Mouse (Mus musculus) ovary, adult 10 weeks (tissue): ENCODE measurements around the gene Camkk2. TPM values are rescaled to one million over a fixed set of nuclear protein-coding genes. Genes with fewer than 3 reads are reported as not detected.

Experiments
- polyA plus RNA-seq: library from polyadenylated mRNA; stranded (reverse); fragments of 350-450 nt; fragmentation: Illumina TruSeq; extraction: RNeasy Lipid Tissue Mini Kit (QIAGEN cat#74804); gene quantifications from one replicate; pipeline ENCODE4 v1.2.3, GENCODE M21; 2014

Camkk2 gene
- polyA plus RNA-seq = 17.6 TPM

DNA sequence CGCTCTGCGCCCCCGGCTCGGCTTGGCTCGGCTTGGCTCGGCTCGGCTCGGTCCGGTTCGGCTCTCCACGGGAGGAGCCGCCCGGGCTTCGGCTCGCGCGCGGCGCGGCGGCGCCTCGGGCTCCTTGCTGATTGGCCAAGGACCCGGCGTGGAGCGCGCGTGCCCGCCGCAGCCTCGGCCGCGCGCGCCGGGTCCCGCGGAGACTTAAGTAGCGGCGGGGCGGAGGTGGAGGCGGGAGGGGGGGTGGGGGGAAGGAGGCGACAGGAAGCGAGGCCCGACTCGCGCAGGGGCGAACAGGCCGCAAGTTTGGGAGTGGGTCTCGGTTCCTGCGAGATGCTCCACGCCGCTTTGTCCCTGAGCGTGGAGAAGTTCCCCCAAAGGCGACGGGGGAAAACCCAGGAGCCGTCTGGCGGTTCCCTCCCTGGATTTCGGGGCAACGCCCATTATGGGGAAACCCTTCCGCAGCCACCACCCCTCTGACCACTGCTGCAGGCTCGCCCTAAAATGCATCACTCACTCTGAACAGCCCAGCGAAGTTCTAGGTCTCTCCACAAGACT lies at the start of gene Camkk2:
Gene Camkk2 (minus strand): TSS at position 133 of the 558 bp plus-strand sequence.

DNA sequence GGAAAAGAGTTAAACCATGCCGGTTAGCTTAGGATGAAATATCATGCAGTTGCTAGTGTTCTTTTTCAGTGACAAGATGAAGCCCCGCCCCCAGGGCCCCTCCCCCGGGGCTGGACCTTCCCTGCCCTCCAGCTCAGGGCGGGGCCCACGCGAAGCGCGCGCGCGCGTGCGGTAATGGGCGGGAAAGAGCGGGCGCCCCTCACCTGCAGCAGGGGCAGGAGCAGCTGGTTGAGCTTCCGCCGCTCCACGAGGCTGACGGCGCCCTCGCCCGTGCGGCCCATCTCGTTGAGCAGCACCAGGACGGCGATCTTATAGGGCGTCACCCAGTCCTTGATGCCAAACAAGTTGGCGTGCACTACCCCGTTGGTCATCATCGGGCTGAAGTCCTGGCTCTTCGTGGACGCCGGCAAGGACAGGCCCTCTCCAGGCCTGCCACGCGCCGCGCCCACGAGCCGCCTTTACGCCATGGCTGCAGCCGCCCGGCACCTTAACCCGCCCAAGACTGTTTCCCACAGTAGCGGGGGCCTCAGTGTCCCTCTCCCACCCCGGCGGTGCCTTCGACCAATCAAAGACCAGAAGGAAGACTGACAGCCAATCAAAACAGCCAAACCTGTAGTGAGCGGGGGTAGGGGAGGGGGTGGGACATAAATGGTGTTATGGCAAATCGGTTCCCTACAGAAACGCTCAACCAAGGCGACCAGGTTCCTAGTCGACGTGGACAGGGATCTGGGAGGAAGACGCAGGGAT lies 41.7 kb upstream of the Camkk2 start, which contains the start of gene Anapc5:
Gene Anapc5 (minus strand): TSS at position 563 of the 747 bp plus-strand sequence.

GRCm38 (mm10) chr5:122707276-122708181 lies 71.7 kb downstream of the Camkk2 start, which contains the start of gene P2rx4:
P2rx4 (plus strand) TSS chr5:122707544.

Other genes starting within 250 kb of the Camkk2 start
- 72.1 TPM for gene Ift81, start 164.9 kb downstream of the Camkk2 start, polyA plus RNA-seq
- gene P2rx7, start 135.5 kb downstream of the Camkk2 start, polyA plus RNA-seq = 6.9 TPM
- 9.6 TPM for gene P2rx4, start 71.9 kb downstream of the Camkk2 start, polyA plus RNA-seq
- gene Anapc5, start 41.9 kb upstream of the Camkk2 start, polyA plus RNA-seq = 301 TPM
- gene Rnf34, start 70.6 kb upstream of the Camkk2 start, polyA plus RNA-seq = 22.6 TPM
- 34.4 TPM for gene Kdm2b, start 210.4 kb upstream of the Camkk2 start, polyA plus RNA-seq
- gene Orai1, start 235.7 kb upstream of the Camkk2 start, polyA plus RNA-seq = 1.2 TPM